Mouse (Mus musculus) right cerebral cortex, postnatal 4 days (tissue): ENCODE results near the gene Rln1.

ENCODE experiments used
- DNase-seq: peaks from one replicate; pipeline ENCODE4 v3.0.0-alpha.2; 2022

Gene Rln1

GRCm38 (mm10) chr19:29360251-29360650 lies 25.8 kb upstream of the Rln1 start:
- DNase-seq = no peak

DNA sequence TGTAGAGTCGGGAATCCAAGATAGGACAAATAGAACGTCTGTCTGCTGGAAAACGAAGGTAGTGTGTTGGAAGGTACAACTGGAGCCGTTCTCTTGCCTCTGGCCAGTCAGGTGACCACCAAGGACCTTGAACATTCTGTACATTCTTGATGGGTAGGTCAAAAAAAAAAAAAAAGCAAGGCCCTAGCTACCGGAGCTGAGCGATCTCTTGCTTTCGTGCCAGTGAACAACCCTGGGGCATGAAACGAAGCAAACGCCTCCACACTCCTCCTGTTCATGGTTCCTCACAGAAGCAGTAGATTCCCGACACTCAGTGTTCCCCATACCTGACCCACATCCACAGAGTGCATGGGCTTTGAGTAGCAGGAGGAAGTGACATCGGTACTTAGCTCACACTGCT lies 21.8 kb upstream of the Rln1 start:
- no peak for DNase-seq

- DNase-seq = peak; percentile 97
Observed at GRCm38 (mm10) chr19:29354895-29355877, 20.7 kb upstream of the Rln1 start.

DNA sequence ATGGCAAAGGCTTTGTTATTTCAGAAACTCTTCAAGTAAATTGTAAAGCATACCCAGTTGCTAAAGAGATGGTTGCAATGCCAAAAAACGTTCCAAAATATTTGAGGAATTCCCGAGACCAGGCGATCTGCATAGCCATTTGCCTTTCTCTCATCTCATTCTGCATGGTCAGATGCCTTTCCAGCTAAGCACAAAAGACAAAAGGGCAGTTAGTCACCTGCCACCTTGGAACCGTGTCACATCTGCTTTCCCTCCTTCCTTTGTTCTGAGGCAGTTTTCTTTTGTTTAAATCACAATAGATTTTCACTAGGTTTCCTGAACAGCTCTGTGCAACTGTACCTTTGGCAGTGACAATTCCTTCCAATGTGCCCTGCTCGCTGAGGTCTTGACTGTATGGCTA lies 16.5 kb upstream of the Rln1 start:
- DNase-seq = no peak

DNA sequence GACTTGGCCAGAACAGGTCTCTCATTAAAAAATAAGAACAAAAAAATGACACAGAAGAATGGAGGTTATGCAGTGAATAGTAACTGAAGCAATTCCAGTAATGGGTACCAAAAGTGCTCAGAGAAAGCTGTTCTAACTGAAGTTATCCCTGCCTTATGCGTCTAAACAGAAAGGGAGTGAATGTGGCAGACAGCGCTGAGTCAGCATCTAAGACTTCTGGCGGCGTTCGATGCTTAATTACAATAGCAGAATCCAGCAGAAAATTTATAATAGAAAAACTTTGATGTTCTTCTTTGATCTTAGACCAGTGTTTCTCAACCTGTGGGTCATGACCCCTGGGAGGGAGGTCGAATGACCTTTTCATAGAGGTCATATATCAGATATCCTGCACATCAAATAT lies 11.2 kb upstream of the Rln1 start:
- DNase-seq = no peak

DNA sequence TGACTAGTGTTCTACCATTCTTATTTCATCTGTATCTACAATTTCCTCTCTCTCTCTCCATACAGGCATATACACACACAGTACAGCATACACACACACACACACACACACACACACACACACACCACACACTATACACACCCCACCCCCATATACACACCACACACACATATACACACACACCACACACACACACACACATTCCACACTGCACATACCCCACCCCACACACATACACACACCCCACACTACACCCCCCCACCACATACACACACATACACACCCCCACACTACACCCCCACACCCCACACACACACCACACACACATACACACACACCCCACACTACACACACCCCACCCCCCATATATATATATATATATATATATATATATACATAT lies 10.4 kb upstream of the Rln1 start:
- no peak for DNase-seq

GRCm38 (mm10) chr19:29342281-29342680 lies 7.8 kb upstream of the Rln1 start:
- no peak for DNase-seq

DNA sequence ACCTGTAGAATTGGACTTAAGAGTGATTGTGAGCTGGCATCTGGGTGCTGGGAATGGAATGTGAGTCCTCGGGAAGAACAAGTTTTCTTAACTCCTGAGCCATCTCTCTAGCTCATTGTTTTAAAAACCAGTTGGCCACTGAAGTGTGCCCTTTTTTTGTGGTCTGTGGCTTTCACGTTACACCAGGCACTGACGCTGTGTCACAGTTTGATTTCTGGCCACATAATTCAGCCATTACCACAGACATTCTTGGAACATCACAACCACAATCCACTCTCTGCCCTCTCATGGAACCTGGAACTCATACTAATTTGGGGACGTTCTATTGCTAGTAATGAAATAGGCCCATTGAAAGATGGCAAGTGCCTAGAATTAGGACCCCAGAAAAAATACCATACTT lies 6.6 kb upstream of the Rln1 start:
- DNase-seq = no peak

DNA sequence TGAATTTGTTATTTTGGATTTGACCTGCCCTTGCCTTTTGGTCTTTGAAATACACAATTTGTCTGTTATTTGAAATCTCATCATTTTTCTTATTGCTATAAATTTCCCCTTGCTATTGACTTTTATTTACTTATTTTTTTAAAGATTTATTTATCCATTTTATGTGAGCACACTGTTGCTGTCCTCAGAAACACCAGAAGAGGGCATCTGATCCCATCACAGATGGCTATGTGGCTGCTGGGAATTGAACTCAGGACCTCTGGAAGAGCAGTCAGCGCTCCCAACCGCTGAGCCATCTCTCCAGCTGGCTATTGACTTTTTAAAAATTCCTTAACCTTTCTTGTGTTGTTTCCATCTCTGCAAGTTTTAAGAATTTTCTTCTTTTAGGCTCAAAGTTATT lies 2.2 kb upstream of the Rln1 start:
- DNase-seq = no peak

GRCm38 (mm10) chr19:29326822-29327552 lies 7.5 kb downstream of the Rln1 start:
- DNase-seq = no peak

- no peak for DNase-seq
Observed at GRCm38 (mm10) chr19:29326396-29326795, 8.1 kb downstream of the Rln1 start.

GRCm38 (mm10) chr19:29325852-29326180 lies 8.7 kb downstream of the Rln1 start:
- DNase-seq = no peak

DNA sequence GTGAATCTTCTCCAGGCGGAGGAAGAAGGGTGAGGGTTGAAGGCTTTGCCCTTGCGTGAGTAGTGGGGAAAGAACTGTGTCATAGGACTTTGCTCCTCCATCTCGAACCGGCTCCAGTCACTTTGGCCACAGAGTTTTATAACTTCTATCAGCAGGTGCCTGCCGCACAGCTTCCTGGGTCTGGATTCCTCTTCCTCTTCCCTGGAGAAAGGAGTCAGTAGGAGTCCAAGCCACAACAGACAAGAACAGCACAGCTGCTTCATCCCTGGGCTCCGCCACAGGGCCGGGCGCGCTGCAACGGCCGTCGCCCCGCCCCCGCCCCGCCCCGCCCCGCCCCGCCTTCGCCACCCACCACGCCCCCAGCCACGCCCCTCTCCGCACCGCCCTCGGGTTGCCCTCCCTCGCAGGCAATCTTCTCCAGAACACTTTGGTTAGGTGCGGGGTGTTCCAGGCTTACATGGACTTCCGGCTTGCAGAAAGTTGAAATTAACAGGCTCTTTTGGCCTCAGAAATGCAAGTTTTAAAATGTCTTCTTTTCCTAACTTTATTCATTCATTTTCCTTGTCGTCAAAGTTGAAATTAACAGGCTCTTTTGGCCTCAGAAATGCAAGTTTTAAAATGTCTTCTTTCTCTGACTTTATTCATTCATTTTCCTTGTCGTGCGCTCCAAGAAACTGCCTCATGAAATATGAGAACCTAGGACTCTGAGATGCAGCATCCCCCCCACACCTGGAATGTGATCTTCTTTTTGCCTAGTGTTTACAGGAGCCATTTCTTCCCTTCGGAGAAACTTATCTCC lies 9.2 kb downstream of the Rln1 start, which contains the start of gene Insl6:
Gene Insl6 (minus strand): TSS at position 304 of the 799 bp plus-strand sequence.
- DNase-seq = peak; percentile 42

GRCm38 (mm10) chr19:29323416-29324049 lies 10.9 kb downstream of the Rln1 start:
- DNase-seq = no peak

DNA sequence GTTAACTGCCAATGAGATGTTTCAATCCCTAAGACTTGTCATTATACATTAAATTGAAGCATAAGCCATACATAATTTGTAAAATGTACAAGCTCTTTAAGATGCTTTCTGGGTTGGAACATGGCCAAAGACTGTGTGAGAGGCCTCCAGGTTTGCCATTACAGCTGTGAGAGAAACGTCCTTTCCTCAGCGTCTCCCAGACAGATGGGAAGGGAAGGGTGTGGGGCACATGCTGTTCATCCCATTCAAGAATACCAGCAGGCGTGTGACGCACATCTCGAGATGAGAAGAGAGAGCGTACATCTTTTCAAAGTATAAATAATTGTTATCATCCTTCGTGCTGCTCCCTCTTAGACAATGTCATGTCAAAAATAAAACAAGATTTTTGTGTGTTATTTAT lies 21.8 kb downstream of the Rln1 start:
- DNase-seq = no peak

DNA sequence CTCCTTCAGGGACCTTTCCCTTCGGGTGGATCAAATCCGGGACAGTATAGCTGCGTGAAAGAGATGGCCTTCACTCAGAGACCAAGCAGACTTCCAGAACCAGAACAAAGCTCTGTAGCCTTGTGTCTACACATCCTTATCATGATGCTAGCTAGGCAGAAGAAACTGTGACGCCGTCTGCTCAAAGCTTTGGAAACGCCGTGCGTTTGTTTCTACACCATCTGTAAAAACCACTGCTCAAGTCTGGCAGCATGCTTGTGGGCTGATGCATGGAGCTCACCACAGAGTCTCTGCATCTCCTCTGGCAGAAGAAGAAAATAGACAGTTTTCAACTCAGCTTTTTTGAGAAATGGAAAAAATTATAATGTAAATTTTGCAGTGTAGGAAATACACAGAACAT lies 22.7 kb downstream of the Rln1 start:
- DNase-seq = no peak

- no peak for DNase-seq
Observed at GRCm38 (mm10) chr19:29308832-29309231, 25.6 kb downstream of the Rln1 start.

GRCm38 (mm10) chr19:29302119-29302518 lies 32.4 kb downstream of the Rln1 start:
- no peak for DNase-seq

GRCm38 (mm10) chr19:29300919-29301318 lies 33.6 kb downstream of the Rln1 start:
- no peak for DNase-seq

DNA sequence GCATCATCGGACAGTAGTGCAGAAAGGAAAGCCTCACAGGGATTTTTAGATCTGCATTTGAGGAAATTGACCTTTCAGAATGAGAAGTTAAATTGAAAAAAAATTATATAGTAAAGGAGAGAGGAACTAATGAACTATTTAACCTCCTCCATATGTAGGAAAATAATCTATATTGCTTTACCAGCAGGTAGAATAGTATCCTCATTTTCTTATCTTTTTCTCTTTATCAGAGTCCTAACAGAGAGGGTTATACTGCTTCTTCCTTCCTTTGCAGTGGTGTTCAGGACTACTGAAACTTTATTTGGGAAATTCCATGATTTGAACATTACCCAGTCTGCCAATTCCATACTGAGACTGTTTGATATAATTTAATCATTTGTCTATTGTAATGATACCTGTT lies 37.1 kb downstream of the Rln1 start:
- DNase-seq = no peak

- DNase-seq = no peak
Observed at GRCm38 (mm10) chr19:29296166-29296565, 38.3 kb downstream of the Rln1 start.

- DNase-seq = no peak
Observed at GRCm38 (mm10) chr19:29294756-29295155, 39.7 kb downstream of the Rln1 start.

- no peak for DNase-seq
Observed at GRCm38 (mm10) chr19:29292546-29292945, 41.9 kb downstream of the Rln1 start.
